Mouse (Mus musculus) midbrain, embryonic 14.5 days (tissue): ENCODE measurements around the gene Ube2o. TPM values are rescaled to one million over a fixed set of nuclear protein-coding genes. Genes with fewer than 3 reads are reported as not detected.
"Not testable (repeated sequence)": the region's sequence is repeated elsewhere in the genome, so short reads cannot be mapped to it uniquely, and the experiment has no call there.

Experiments
- ATAC-seq: fragments of 200-750 bp; cut with Nextera tagmentation; 2 replicates; pipeline ENCODE4 v1.8.0; 2017; ENCODE audit warnings: moderate number of reproducible peaks, moderate library complexity; ENCODE audit not compliant: low FRiP score, low TSS enrichment
- DNase-seq: peaks from one replicate; pipeline ENCODE4 v3.0.0-alpha.2; 2015
- H3K27ac ChIP-seq: fragments of 300-500 bp; sonication (generic); replicated peaks from 2 replicates; pipeline ENCODE4 v1.5.1; 2014; ENCODE audit warnings: mild to moderate bottlenecking, low read depth, low read length, moderate library complexity
- H3K27me3 ChIP-seq: fragments of 300-500 bp; sonication (generic); 2 replicates; pipeline ENCODE4 v1.6.1; 2014; ENCODE audit warnings: low read length, control low read depth, mixed read lengths; ENCODE audit not compliant: control insufficient read depth, insufficient read depth
- H3K36me3 ChIP-seq: fragments of 300-500 bp; sonication (generic); 2 replicates; pipeline ENCODE4 v1.6.1; 2014; ENCODE audit warnings: low read length, control low read depth; ENCODE audit not compliant: control insufficient read depth, insufficient read depth
- H3K4me1 ChIP-seq: fragments of 300-500 bp; sonication (generic); 2 replicates; pipeline ENCODE4 v1.6.1; 2014; ENCODE audit warnings: mild to moderate bottlenecking, antibody characterized with exemption, low read length, control low read depth; ENCODE audit not compliant: control insufficient read depth, insufficient read depth
- H3K4me2 ChIP-seq: fragments of 300-500 bp; sonication (generic); 2 replicates; pipeline ENCODE4 v1.6.1; 2014; ENCODE audit warnings: mild to moderate bottlenecking, low read length, moderate library complexity
- H3K4me3 ChIP-seq: fragments of 300-500 bp; sonication (generic); replicated peaks from 2 replicates; pipeline ENCODE4 v1.5.1; 2014; ENCODE audit warnings: low read depth, low read length
- H3K9ac ChIP-seq: fragments of 300-500 bp; sonication (generic); replicated peaks from 2 replicates; pipeline ENCODE4 v1.6.1; 2014; ENCODE audit warnings: mild to moderate bottlenecking, low read length, moderate library complexity
- H3K9me3 ChIP-seq: fragments of 300-500 bp; sonication (generic); 2 replicates; pipeline ENCODE4 v1.6.1; 2016; ENCODE audit warnings: low read length, control low read depth, mixed read lengths; ENCODE audit not compliant: control insufficient read depth
- WGBS: fragments of 180-500 bp; shearing (Covaris S2); extraction: QIAGEN DNeasy Blood & Tissue Kit; methylation state at CpG from one replicate; pipeline ENCODE4 v1.1.7; 2014; 5-methylcytosine and 5-hydroxymethylcytosine counted together
- polyA plus RNA-seq: library from polyadenylated mRNA; unstranded; fragments of >200 nt; fragmentation: Nextera tagmentation; extraction: Ambion mirVana; gene quantifications from 2 replicates; pipeline ENCODE4 v1.2.1, GENCODE M21; 2014

Gene Ube2o
- polyA plus RNA-seq, 1 experiment from 2014 or later, result 26.9 TPM

- Histone ChIP-seq H3K27me3 (no peaks in the 10 kb centered on the region), H3K4me2 (no peak overlapping the region), H3K27ac (no peak overlapping the region), H3K9me3 (no peaks in the 10 kb centered on the region), H3K4me3 (no peak overlapping the region), H3K9ac (no peak overlapping the region), H3K4me1 (no peaks in the 10 kb centered on the region), H3K36me3 (no peaks in the 10 kb centered on the region)
- DNase-seq (no peak), ATAC-seq (no peak)
- 84% methylated on average over 7 of the region's 7 CpGs for WGBS
Observed at GRCm38 (mm10) chr11:116617641-116618040, 36.4 kb upstream of the Ube2o start.

- H3K36me3 ChIP-seq, result no peaks in the 10 kb centered on the region
- H3K4me1 ChIP-seq, result no peaks in the 10 kb centered on the region
- no peak overlapping the region for H3K9ac ChIP-seq
- no peak overlapping the region for H3K4me2 ChIP-seq
- H3K27ac ChIP-seq, result no peak overlapping the region
- no peaks in the 10 kb centered on the region for H3K9me3 ChIP-seq
- H3K27me3 ChIP-seq, result no peaks in the 10 kb centered on the region
- H3K4me3 ChIP-seq, result no peak overlapping the region
- WGBS, result 83% methylated on average over 10 of the region's 10 CpGs
- DNase-seq, result no peak
- no peak for ATAC-seq
Observed at GRCm38 (mm10) chr11:116616438-116617118, 35.3 kb upstream of the Ube2o start.

GRCm38 (mm10) chr11:116615735-116616437 is 34.6 kb upstream of the Ube2o start:
- H3K27ac ChIP-seq, result no peak overlapping the region
- 54% methylated on average over 15 of the region's 15 CpGs for WGBS
- H3K9ac ChIP-seq, result no peak overlapping the region
- ATAC-seq (no peak), DNase-seq (no peak)
- no peak overlapping the region for H3K4me3 ChIP-seq
- H3K4me1 ChIP-seq, result no peaks in the 10 kb centered on the region
- no peaks in the 10 kb centered on the region for H3K9me3 ChIP-seq
- no peaks in the 10 kb centered on the region for H3K27me3 ChIP-seq
- H3K36me3 ChIP-seq, result no peaks in the 10 kb centered on the region
- H3K4me2 ChIP-seq, result no peak overlapping the region

- Histone ChIP-seq H3K9ac (no peak overlapping the region), H3K27ac (no peak overlapping the region), H3K4me3 (no peak overlapping the region), H3K36me3 (no peaks in the 10 kb centered on the region), H3K27me3 (no peaks in the 10 kb centered on the region), H3K4me1 (no peaks in the 10 kb centered on the region), H3K9me3 (no peaks in the 10 kb centered on the region), H3K4me2 (no peak overlapping the region)
- WGBS, result 93% methylated on average over 6 of the region's 6 CpGs
- DNase-seq, result no peak
- no peak for ATAC-seq
Observed at GRCm38 (mm10) chr11:116613234-116613633, 32.0 kb upstream of the Ube2o start.

GRCm38 (mm10) chr11:116612554-116612953 is 31.3 kb upstream of the Ube2o start:
- 95% methylated on average over 1 of the region's 1 CpGs for WGBS
- Histone ChIP-seq H3K4me2 (no peak overlapping the region), H3K4me1 (no peaks in the 10 kb centered on the region), H3K4me3 (no peak overlapping the region), H3K9ac (no peak overlapping the region), H3K9me3 (no peaks in the 10 kb centered on the region), H3K27me3 (no peaks in the 10 kb centered on the region), H3K27ac (no peak overlapping the region), H3K36me3 (no peaks in the 10 kb centered on the region)
- ATAC-seq (no peak), DNase-seq (no peak)

GRCm38 (mm10) chr11:116611883-116612282 is 30.6 kb upstream of the Ube2o start:
- no peaks in the 10 kb centered on the region for H3K4me1 ChIP-seq
- H3K27me3 ChIP-seq, result no peaks in the 10 kb centered on the region
- no peak overlapping the region for H3K27ac ChIP-seq
- ATAC-seq (no peak), DNase-seq (no peak)
- 94% methylated on average over 9 of the region's 9 CpGs for WGBS
- no peaks in the 10 kb centered on the region for H3K36me3 ChIP-seq
- H3K4me3 ChIP-seq, result no peak overlapping the region
- H3K4me2 ChIP-seq, result no peak overlapping the region
- H3K9ac ChIP-seq, result no peak overlapping the region
- no peaks in the 10 kb centered on the region for H3K9me3 ChIP-seq

GRCm38 (mm10) chr11:116611168-116611567 is 29.9 kb upstream of the Ube2o start:
- not testable (repeated sequence) for H3K4me1 ChIP-seq, DNase-seq, H3K27me3 ChIP-seq, H3K9ac ChIP-seq, H3K36me3 ChIP-seq, H3K4me3 ChIP-seq, H3K4me2 ChIP-seq, H3K27ac ChIP-seq, ATAC-seq, H3K9me3 ChIP-seq
- WGBS, result 81% methylated on average over 9 of the region's 9 CpGs

- Histone ChIP-seq H3K4me1 (no peaks in the 10 kb centered on the region), H3K9ac (no peak overlapping the region), H3K27me3 (no peaks in the 10 kb centered on the region), H3K36me3 (no peaks in the 10 kb centered on the region), H3K4me3 (no peak overlapping the region), H3K4me2 (no peak overlapping the region), H3K27ac (no peak overlapping the region), H3K9me3 (no peaks in the 10 kb centered on the region)
- ATAC-seq (no peak), DNase-seq (no peak)
- 87% methylated on average over 15 of the region's 15 CpGs for WGBS
Observed at GRCm38 (mm10) chr11:116609965-116610630, 28.9 kb upstream of the Ube2o start.
